Mouse (Mus musculus) forebrain, embryonic 14.5 days (tissue): ENCODE results near the gene Fbxl5. TPM values are rescaled to one million over a fixed set of nuclear protein-coding genes. Genes with fewer than 3 reads are reported as not detected.

Source experiments
- ATAC-seq: fragments of 200-750 bp; cut with Nextera tagmentation; 2 replicates; pipeline ENCODE4 v1.8.0; 2017; ENCODE audit warnings: mild to moderate bottlenecking, moderate library complexity
- DNase-seq: peaks from one replicate; pipeline ENCODE4 v3.0.0-alpha.2; 2015; ENCODE audit warnings: low spot score
- H3K27ac ChIP-seq: fragments of 300-500 bp; sonication (generic); 2 replicates; pipeline ENCODE4 v1.5.1; 2014; ENCODE audit warnings: low read depth, mild to moderate bottlenecking, control low read depth, low read length, moderate library complexity
- H3K27me3 ChIP-seq: fragments of 300-500 bp; sonication (generic); replicated peaks from 2 replicates; pipeline ENCODE4 v1.6.1; 2014; ENCODE audit warnings: low read length, control low read depth, mixed read lengths; ENCODE audit not compliant: control insufficient read depth, insufficient read depth
- H3K36me3 ChIP-seq: fragments of 300-500 bp; sonication (generic); 2 replicates; pipeline ENCODE4 v1.6.1; 2014; ENCODE audit warnings: low read length, control low read depth; ENCODE audit not compliant: control insufficient read depth, insufficient read depth
- H3K4me1 ChIP-seq: fragments of 300-500 bp; sonication (generic); 2 replicates; pipeline ENCODE4 v1.6.1; 2014; ENCODE audit warnings: antibody characterized with exemption, low read length, control low read depth; ENCODE audit not compliant: control insufficient read depth, insufficient read depth
- H3K4me2 ChIP-seq: fragments of 300-500 bp; sonication (generic); 2 replicates; pipeline ENCODE4 v1.6.1; 2014; ENCODE audit warnings: mild to moderate bottlenecking, control low read depth, low read length
- H3K4me3 ChIP-seq: fragments of 300-500 bp; sonication (generic); 2 replicates; pipeline ENCODE4 v1.5.1; 2014; ENCODE audit warnings: low read depth, low read length, control low read depth
- H3K9ac ChIP-seq: fragments of 300-500 bp; sonication (generic); 2 replicates; pipeline ENCODE4 v1.6.1; 2014; ENCODE audit warnings: mild to moderate bottlenecking, low read length, control low read depth, moderate library complexity
- H3K9me3 ChIP-seq: fragments of 300-500 bp; sonication (generic); replicated peaks from 2 replicates; pipeline ENCODE4 v1.6.1; 2016; ENCODE audit warnings: low read length, control low read depth, mixed read lengths; ENCODE audit not compliant: control insufficient read depth
- WGBS: fragments of 180-500 bp; shearing (Covaris S2); extraction: QIAGEN DNeasy Blood & Tissue Kit; methylation state at CpG from one replicate; pipeline ENCODE4 v1.1.7; 2014; 5-methylcytosine and 5-hydroxymethylcytosine counted together
- polyA plus RNA-seq: library from polyadenylated mRNA; unstranded; fragments of >200 nt; fragmentation: Nextera tagmentation; extraction: Ambion mirVana; gene quantifications from 2 replicates; pipeline ENCODE4 v1.2.1, GENCODE M21; 2014

Gene Fbxl5
- polyA plus RNA-seq, 1 experiment from 2014 or later, result 91.8 TPM

DNA sequence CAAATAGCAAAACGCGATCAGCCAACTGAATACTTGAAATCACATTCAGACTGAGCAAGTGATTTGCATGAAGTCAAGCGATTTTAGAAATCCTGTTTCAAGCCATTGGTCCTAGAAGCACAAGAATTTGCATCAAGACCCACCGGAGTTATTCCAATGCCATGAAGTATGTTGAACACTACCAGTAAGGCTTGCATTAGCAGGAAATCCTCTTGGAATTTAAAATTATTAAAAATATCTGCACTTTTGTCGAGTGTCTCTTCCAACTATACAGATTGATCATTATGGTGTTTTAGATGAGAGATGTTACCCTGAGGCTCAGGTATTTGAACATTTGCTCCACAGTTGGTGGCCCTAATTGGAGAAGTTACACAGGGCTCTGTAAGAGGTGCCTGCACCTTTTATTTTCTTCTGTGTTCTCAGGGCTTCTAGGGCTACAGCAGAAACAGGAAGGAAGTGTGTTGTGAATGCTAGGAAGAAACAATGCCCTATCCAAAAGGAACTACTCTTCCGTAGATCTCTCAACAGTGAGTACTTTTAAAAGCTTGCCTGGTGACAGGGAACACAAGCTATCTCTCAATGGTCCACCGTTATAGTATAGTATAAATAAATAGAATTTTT lies 32.5 kb upstream of the Fbxl5 start:
- Histone ChIP-seq H3K9ac (no peak overlapping the region), H3K27me3 (no peaks in the 10 kb centered on the region), H3K4me3 (no peak overlapping the region), H3K4me2 (no peak overlapping the region), H3K4me1 (no peaks in the 10 kb centered on the region), H3K9me3 (no peaks in the 10 kb centered on the region), H3K36me3 (no peaks in the 10 kb centered on the region), H3K27ac (no peak overlapping the region)
- no peak for ATAC-seq
- DNase-seq, result no peak
- WGBS, result 83% methylated on average over 7 of the region's 7 CpGs

DNA sequence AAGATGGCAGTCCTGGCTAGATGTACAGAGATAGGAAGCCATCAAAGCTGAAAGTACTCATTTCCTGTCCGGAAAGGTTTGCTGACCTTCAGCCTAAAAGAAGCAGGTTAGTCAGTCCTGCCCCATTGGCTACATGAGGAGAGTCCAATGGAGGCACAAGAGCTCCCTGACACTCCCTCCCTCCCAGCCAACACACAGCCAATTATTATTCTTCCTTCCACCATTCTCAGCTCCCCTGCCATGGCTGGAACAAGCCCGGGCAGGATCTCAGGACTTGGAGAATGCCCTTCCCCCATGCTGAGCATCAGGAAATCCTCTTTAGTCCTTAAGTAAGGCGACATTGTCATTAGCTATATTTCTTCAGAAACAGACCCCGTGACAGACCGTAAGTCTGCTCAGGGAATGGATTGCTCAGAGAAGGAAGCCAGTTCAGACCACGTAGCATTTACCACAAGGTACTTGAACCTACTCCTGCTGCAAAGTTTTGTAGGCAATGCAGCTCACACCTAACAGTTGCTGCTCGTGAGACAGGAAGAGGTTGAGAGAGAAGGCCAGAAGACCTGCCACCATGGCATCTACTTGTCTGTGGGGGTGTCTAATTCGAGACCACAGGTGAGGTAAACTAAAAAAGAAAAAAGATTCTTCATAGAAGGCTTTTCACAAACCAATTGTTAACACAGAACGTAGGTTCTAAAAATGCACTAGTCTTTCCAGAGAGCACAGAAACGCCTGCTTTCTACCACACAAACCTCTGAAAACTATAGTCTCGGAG lies 31.8 kb upstream of the Fbxl5 start:
- Histone ChIP-seq H3K27ac (no peak overlapping the region), H3K36me3 (no peaks in the 10 kb centered on the region), H3K27me3 (no peaks in the 10 kb centered on the region), H3K4me2 (no peak overlapping the region), H3K4me3 (no peak overlapping the region), H3K9ac (no peak overlapping the region), H3K9me3 (no peaks in the 10 kb centered on the region), H3K4me1 (no peaks in the 10 kb centered on the region)
- ATAC-seq, result no peak
- DNase-seq, result no peak
- 73% methylated on average over 11 of the region's 11 CpGs for WGBS

GRCm38 (mm10) chr5:43848275-43848674 lies 26.8 kb upstream of the Fbxl5 start:
- H3K4me3 ChIP-seq, result no peak overlapping the region
- H3K36me3 ChIP-seq, result no peaks in the 10 kb centered on the region
- H3K9ac ChIP-seq, result no peak overlapping the region
- WGBS, result 91% methylated on average over 3 of the region's 3 CpGs
- DNase-seq (no peak), ATAC-seq (no peak)
- no peak overlapping the region for H3K27ac ChIP-seq
- no peak overlapping the region for H3K4me2 ChIP-seq
- no peaks in the 10 kb centered on the region for H3K27me3 ChIP-seq
- H3K9me3 ChIP-seq, result 0 out of 2 replicates have a peak, but pooled peaks cover 2% of the 10 kb centered on the region
- no peaks in the 10 kb centered on the region for H3K4me1 ChIP-seq

- Histone ChIP-seq H3K36me3 (no peaks in the 10 kb centered on the region), H3K4me3 (no peak overlapping the region), H3K9ac (no peak overlapping the region), H3K27me3 (no peaks in the 10 kb centered on the region), H3K4me1 (no peaks in the 10 kb centered on the region), H3K4me2 (no peak overlapping the region), H3K9me3 (0 out of 2 replicates have a peak, but pooled peaks cover 2% of the 10 kb centered on the region), H3K27ac (no peak overlapping the region)
- ATAC-seq (no peak), DNase-seq (no peak)
These were observed 26.1 kb upstream of the Fbxl5 start for GRCm38 (mm10) chr5:43847555-43847954.

- no peak for ATAC-seq
- 0 out of 2 replicates have a peak, but pooled peaks cover 2% of the 10 kb centered on the region for H3K9me3 ChIP-seq
- no peak overlapping the region for H3K4me3 ChIP-seq
- H3K4me2 ChIP-seq, result no peak overlapping the region
- H3K27me3 ChIP-seq, result no peaks in the 10 kb centered on the region
- H3K4me1 ChIP-seq, result no peaks in the 10 kb centered on the region
- 28% methylated on average over 2 of the region's 2 CpGs for WGBS
- H3K27ac ChIP-seq, result no peak overlapping the region
- H3K36me3 ChIP-seq, result no peaks in the 10 kb centered on the region
- no peak for DNase-seq
- H3K9ac ChIP-seq, result no peak overlapping the region
These were observed 24.8 kb upstream of the Fbxl5 start for GRCm38 (mm10) chr5:43846227-43846626.

GRCm38 (mm10) chr5:43845646-43846045 lies 24.2 kb upstream of the Fbxl5 start:
- Histone ChIP-seq H3K27ac (no peak overlapping the region), H3K27me3 (no peaks in the 10 kb centered on the region), H3K9me3 (0 out of 2 replicates have a peak, but pooled peaks cover 2% of the 10 kb centered on the region), H3K4me2 (no peak overlapping the region), H3K4me3 (no peak overlapping the region), H3K4me1 (no peaks in the 10 kb centered on the region), H3K9ac (no peak overlapping the region), H3K36me3 (no peaks in the 10 kb centered on the region)
- DNase-seq, result no peak
- no peak for ATAC-seq
- 71% methylated on average over 1 of the region's 1 CpGs for WGBS

- no peaks in the 10 kb centered on the region for H3K27me3 ChIP-seq
- 0 out of 2 replicates have a peak, but pooled peaks cover 2% of the 10 kb centered on the region for H3K9me3 ChIP-seq
- no peak overlapping the region for H3K9ac ChIP-seq
- ATAC-seq, result no peak
- no peak overlapping the region for H3K27ac ChIP-seq
- no peaks in the 10 kb centered on the region for H3K4me1 ChIP-seq
- no peak overlapping the region for H3K4me2 ChIP-seq
- no peak for DNase-seq
- no peaks in the 10 kb centered on the region for H3K36me3 ChIP-seq
- WGBS, result 81% methylated on average over 5 of the region's 5 CpGs
- H3K4me3 ChIP-seq, result no peak overlapping the region
These were observed 23.6 kb upstream of the Fbxl5 start for GRCm38 (mm10) chr5:43845083-43845482.

DNA sequence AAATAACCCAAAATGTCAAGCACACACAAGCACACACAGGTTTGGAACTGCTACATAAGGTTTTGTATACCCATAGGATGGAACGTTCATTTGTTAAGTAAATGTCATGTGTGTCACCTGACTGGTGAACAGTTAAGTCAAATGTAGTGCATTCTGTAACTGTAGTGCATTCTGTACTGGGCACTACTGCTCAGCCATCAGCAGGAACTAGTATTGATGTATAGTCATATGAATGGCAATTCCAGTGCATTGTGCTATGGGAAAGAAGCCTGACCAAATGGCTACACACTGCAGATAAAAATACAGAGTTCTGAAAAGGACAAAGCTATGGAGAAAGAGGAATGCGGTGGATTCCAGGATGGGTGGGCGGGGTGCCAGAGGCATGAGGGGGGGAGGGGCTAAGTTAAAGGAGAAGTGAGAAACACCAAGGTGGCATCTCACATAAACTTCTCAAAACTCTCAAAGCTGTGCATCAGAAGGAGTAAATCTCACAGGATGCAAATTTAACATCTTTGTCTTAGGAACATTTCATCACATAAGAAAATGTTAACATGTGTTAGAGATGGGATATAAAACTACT lies 21.2 kb upstream of the Fbxl5 start:
- WGBS, result 73% methylated on average over 3 of the region's 3 CpGs
- H3K27ac ChIP-seq, result no peak overlapping the region
- ATAC-seq (no peak), DNase-seq (no peak)
- no peaks in the 10 kb centered on the region for H3K36me3 ChIP-seq
- H3K9ac ChIP-seq, result no peak overlapping the region
- 0 out of 2 replicates have a peak, but pooled peaks cover 2% of the 10 kb centered on the region for H3K9me3 ChIP-seq
- no peak overlapping the region for H3K4me3 ChIP-seq
- no peaks in the 10 kb centered on the region for H3K4me1 ChIP-seq
- no peak overlapping the region for H3K4me2 ChIP-seq
- no peaks in the 10 kb centered on the region for H3K27me3 ChIP-seq

DNA sequence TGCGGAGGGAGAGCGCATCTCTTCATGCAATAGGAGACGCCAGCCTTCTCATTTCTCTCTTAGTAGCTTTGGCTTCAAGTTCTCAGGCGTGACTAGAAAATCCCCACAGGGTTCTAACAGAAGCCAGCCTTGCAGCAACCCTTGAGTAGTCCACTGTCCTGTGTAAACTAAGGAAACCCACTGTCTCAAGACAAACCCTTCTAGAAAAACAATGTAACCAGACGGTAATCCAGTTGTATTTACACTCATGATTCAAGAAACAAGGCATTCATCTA lies 20.5 kb upstream of the Fbxl5 start:
- H3K9ac ChIP-seq, result no peak overlapping the region
- 83% methylated on average over 5 of the region's 5 CpGs for WGBS
- H3K9me3 ChIP-seq, result 0 out of 2 replicates have a peak, but pooled peaks cover 2% of the 10 kb centered on the region
- H3K36me3 ChIP-seq, result no peaks in the 10 kb centered on the region
- H3K4me1 ChIP-seq, result no peaks in the 10 kb centered on the region
- H3K27ac ChIP-seq, result no peak overlapping the region
- DNase-seq (no peak), ATAC-seq (no peak)
- H3K27me3 ChIP-seq, result no peaks in the 10 kb centered on the region
- no peak overlapping the region for H3K4me2 ChIP-seq
- no peak overlapping the region for H3K4me3 ChIP-seq
